Mouse (Mus musculus): Measurements from ENCODE around the gene Slc38a9. TPM values are rescaled to one million over a fixed set of nuclear protein-coding genes. Genes with fewer than 3 reads are reported as not detected.

Slc38a9 gene
- total RNA-seq, 4 experiments from 2014 or later, result 9.1 to 12.2 (median 10.8) TPM

DNA sequence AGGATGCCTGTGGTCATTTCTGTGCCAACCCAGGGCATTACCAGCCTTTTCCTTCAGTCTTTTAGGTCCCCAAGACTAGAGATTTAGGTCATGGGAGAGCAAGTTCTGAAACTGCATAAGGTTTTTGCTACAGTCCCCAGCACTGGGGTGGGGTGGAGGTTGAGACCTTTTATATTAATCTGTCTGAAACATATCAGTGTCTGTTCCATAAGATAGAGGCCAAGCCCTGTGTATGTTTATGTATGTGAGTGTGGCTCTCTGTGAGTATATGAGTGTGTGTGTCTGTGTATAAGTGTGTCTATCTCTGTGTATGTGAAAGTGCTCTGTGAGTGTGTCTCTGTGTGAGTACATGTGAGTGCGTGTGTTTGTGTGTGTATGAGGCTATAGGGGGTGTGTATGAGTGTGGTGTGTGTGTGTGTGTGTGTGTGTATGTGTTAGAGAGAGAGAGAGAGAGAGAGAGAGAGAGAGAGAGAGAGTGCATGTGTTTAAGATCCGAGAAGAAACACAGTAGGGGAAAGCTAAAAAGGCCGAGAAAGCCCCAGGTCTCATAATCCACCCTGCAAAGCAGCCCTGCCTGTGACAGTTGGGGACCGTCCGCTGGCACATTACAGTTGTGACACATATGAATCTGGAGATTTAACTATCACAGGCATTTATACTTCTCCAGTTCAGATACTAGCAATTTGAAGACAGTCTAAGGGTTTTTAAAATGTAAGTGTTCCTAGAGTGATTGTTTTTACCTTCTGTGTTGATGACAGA is 85.6 kb downstream of the Slc38a9 start:
- no peak for DNase-seq (ENCODE audit: low spot score)

DNA sequence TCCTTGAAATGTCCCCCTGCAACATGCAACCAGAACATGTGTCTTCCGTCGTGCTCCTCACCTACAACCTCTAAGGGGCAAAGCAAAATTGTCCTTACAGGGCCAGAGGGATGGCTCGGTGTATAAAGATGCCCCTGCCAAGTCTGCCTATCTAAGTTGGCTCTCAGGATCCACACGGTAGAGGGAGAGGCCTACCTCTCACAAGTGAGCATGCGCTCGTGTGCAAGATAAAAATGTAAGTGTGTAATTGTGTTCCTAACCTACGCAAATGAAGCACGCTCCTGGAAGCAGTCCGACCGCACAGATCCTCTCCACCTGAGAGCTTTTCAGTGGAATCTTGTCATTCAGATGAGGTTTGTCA is 86.1 kb downstream of the Slc38a9 start:
- no peak for DNase-seq (ENCODE audit: low spot score)

DNA sequence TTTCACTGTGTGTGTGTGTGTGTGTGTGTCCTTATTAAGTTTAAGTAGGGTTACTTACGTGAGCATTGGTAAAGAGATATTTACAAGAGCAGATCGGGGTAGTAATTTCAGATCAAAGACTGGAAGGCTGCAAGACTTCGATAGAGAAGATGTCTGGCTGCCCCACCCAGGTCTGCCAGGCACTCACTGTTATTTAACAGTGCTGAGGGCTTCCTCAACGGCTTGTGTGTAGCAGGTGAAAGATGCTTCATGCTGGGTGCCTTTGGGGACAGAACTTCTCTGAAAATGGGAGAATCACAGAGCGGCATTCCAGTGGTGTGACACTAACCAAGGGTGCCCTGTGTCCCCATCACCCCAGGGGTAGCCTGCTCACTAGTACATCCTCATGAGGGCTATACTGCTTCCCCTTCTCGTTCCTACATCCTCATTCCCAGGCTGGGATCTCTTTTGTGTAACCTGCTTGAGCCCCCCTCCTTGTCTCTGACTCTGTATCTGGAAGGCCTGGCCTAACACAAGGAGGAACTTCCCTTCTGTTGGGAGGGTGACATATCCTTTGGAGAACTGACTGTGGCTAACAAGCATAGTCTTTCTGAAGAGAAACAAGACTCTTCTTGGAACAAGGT is 87.4 kb downstream of the Slc38a9 start:
- no peak for DNase-seq (ENCODE audit: low spot score)

DNA sequence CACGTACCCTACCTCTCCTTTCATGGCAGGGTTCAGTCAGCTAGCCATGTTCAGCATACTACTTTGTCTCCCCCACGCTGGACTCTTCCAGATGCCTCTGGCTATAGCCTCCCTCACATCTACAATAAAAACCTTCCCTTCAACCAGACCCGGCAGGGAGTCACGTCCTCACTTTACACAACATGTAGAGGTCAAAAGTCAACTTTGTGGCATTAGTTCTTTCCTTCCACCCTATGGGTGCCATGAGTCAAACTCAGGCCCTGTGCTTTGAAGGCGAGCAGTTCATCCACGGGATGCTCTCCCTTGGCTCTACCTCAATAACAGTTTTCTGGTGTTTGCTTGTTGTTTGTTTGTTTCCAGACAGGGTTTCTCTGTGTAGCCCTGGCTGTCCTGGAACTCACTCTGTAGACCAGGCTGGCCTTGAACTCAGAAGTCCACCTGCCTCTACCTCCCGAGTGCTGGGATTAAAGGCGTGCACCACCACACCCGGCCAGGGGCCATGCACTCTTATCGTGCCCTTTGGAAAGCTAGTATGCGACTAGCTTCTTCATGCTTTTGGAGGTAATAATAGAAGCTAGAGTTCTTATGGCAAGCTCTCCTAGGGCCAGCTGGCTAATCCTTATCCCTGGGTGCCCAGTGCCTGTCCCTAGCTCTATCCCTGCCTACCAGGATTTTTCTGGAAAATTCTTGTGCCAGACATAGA is 88.4 kb downstream of the Slc38a9 start:
- no peak for DNase-seq (ENCODE audit: low spot score)

DNA sequence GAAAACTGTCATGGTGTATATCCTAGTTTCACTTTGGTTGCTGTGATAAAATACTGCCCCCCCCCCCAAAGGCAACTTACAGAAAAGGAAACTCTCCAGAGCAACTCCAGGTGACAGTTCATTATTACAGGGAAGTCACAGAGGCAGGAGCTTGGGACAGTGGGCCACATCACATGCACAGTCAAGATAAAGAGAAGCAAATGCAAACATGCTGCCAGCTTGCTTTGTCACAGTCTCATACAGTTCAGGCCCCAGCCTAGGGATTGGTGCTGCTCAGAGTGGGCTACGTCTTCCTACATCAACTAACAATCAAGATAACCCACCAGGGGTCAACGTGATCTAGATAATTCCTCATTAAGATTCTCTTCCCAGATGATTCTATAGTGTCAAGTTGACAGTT is 89.3 kb downstream of the Slc38a9 start:
- no peak for DNase-seq (ENCODE audit: low spot score)

DNA sequence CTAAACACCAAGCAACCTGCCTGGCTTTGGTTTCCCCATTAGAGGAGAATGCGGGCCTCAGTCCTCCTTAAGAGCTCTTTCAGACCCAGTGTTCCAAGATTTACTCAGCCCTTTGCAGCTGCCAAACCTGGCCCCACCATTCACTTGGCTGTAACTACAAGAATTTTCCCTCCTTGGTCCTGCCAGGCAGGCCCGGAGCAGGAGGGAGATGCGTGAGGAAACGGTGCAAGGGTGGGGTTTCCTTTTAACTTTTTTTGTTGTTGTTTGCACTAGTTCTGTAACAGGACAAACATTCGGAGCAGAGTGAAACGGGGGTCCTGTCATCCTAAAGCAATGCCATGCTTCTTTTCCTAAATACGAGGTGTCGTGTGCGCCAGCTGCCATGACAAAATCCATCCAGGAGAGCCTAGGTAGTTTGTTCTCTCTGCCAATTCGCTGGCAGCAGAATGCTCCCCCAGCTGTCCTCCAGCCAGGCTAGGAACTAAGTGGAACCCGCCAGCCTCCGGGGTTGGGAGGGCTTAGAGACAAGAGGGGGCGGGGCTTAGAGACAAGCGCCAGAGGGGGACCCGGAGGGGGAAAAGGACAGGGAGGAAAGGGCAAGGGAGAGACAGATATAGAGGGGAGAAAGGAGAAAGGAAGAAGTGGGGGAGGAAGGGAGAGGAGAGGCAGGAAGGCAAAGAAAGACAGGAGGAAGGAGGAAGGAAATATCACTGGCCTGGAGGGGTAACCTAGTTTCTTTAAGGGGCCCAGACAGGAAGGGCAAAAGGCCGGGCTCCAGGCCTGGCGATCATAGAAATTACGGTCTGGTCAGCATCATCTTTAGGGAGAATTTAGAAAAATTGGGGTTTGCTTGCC is 91.1 kb downstream of the Slc38a9 start:
- DNase-seq (ENCODE audit: low spot score), result peak; percentile 81

DNA sequence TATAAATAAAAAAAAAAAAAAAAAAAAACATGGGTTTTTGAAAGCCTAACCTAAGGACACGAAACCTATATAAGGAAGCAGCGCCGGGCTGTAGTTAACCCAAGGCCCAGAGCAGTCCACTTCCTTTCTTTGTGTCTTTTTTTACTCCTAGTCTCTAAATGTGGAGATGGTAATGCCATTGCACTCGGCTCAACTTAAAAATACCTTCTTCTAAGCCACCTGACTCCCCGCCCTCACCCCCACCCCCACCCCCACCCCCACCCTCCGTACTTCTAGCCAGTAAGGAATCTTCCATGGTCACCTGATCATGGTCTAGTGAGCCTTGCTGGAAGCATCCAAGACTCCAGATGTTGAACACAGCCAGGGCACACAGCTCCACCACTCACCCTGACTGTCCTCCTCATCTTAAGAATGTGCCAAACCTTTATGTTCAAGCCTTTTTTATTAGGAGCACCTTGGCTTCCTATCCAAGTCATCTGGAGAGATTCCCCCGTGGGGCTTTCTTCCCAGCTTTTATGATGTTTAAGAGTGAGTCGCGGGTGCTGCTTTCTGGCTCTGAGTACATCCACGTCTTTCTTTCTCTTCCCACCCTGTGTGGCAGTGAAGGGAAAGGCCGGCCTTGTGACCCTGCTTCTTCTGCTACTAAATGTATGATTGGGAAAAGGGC is 91.9 kb downstream of the Slc38a9 start:
- no peak for DNase-seq (ENCODE audit: low spot score)

DNA sequence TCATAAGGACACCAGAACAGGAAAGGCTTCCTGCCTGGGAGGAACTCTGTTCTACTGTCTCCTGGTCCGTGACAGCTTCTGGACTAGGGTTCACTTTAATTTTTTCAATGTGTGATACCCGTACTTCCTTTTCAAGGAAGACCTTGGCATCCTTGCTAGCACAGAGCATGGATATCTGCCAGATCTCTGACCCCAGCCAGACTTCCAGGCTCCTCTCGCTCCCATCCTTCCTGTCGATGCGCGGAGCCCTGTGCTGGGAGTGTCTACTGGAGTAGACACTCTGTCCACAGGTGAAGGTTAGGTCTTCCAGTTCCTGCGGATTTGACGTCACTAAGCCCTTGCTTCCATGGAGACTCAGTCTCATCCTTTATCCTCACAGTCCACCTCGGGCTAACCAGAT is 93.0 kb downstream of the Slc38a9 start:
- no peak for DNase-seq (ENCODE audit: low spot score)

DNA sequence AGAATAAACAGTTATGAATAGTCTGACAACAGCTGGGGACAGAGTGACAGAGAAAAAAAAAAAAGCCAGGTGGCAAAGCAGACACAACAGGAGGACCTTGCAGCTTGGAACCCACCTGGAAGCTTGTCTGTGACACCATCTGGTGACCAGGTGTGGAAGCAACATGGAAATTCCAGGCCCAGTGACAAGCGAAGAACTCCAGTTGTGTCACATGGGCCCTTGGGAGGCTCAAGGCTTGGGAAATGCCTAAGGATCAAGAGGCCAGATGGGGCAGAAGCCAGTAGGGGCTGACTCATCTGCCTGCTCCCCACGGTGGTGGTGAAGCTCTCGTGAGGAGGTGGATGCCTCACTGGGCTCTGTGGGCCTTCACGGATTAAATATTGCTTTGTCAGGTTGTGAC is 94.3 kb downstream of the Slc38a9 start:
- DNase-seq (ENCODE audit: low spot score), result no peak

DNA sequence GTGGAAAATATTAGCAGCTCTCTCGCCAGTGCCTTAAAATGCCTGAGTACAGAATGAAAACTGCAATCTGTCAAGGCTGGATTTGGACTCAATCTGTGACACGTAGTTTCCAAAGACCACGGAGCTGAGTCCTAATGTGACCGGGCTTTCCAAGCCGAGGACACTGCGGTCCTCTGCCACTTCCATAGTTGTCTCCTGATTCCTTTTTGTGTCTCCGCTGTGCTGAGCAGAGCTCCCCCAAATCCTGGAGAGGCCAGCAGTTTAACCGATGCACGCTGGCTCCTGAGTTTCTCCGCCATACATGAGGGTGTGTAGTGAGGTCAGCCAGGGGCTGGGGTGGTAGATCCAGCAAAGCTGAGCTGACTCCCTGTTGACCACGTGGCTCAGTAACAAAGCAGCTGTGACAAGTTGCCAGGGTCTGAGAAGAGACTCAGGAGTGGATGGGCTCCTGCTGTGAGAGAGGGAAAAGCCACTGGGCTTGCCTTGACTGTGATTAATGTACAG is 95.0 kb downstream of the Slc38a9 start:
- peak; percentile 66 for DNase-seq (ENCODE audit: low spot score)

DNA sequence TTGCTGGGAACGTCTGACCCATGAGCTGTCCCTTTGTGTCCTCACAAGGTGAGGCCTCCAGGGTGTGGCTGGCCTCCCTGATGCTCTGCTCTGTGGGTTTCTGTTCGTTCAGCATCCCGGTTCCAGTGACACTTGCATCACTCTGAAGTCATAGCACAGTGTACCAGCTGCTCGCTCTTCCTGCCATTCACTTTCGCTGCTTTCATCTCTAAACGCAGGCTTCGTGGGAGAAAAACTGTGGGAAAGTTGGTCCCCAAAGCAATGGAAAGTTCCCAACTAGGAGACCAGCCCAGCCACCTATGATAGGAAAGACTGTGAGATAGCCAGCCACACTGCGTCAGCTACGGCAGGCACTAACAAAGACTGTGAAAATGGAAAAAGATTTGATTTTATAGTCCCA is 96.8 kb downstream of the Slc38a9 start:
- DNase-seq (ENCODE audit: low spot score), result no peak

DNA sequence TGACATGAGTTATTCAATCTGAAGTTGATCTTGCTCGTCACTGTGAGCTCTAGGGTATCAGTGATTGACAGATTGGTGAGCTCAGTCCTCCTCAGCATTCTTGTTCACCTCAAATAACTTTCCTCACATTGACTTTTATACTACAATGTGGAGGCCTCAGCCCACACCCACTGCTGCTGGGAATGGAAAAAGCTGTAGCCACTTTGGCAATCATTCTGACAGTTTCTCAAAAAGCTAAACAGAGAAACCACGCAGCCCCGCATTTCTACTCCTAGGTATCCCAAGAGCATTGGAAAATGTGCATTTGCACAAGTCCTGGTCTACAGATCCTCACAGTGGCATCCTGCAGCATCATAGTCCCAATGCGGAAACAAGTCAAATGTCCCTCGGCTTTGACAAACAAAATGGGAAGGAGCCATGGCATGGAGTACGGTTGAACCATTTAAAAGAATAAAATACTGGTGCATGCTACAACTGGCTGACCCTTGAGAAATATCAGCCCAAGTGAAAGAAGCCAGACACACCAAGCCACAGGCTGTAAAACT is 98.1 kb downstream of the Slc38a9 start:
- DNase-seq (ENCODE audit: low spot score), result no peak

DNA sequence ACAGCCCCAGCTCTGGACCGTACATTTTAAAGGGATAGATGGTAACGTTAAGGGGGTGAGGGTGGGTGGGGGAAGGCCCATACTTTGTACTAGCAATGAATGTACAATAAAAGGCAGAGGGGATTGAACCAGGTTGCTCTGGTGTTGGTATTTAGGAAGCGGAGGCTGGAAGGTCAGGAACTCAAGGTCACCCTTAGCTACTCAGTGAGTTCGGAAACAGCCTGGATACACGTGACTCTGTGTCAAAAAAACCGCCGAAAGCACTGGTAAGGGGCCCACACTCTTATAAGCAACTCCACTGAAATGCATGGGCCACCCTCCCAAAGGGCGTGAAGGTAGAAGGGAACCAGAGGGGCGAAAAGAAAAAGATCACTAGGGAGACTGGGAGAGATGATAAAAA is 98.8 kb downstream of the Slc38a9 start:
- DNase-seq (ENCODE audit: low spot score), result no peak

DNA sequence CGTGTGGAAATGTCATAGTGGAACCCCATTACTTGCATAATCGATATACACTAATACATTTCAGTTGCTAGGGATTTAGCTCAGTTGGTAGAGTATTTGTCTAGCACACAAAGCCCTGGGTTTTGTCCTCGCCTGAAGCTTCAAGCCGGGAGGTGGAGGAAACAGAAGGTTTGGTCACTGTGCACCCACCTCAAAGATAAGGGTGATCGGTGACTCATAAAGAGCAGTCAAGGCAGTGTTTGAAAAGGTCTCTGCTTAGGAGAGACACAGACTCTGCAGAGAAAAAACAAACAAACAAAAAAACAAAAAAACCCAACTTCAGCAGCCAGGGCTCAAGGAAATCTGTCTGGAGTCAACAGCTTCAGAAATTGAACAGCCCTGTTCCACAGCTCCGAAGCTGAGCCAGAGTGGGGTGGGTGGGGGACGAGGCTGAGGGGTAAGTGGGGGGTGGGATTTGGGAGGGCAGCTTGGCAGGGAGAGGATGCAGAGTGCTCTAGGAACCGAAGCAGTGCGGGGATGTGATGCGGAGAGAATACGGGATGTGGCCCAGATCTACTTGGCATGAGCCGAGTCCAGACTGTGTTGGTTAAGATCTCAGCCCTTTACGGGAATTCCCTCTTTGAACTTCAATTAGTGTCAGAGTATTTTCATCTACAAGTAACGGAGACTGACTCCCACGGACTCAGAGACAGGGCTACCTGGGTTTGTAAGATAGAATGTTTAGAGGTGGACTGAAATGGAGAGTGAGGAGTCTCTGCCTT is 99.4 kb downstream of the Slc38a9 start:
- no peak for DNase-seq (ENCODE audit: low spot score)

DNA sequence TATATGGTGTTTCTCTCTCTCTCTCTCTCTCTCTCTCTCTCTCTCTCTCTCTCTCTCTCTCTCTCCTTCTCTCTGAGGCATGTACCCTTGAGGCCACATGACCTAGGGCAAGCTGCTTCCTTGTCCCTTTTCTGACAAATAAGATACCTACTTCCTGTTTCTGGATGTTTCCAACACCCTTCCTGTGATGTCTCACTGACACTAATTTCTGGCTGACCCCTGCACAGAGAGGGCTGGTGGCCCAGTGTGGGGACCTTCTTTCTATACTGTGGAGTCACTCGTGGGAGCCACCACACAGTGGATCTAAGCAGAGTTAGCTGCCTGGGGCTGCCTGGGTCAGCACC is 100.0 kb downstream of the Slc38a9 start:
- no peak for DNase-seq (ENCODE audit: low spot score)

DNA sequence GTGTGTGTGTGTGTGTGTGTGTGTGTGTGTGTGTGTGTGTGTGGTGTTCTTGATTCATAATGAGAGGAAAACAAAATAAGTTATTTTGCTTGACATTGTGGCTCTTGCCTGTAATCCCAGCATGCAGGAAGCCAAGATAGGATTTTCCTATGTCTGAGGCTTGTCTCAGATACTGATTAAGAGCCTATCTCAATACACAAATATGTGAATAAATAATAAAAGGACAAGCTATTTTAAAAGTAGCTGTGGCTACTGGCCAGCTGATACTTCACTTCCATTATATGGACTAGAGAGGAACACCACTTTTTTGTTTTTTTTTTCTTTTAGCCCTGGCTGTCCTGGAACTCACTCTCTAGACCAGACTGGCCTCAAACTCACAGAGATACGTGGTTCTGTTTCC is 101.2 kb downstream of the Slc38a9 start:
- DNase-seq (ENCODE audit: low spot score), result no peak

DNA sequence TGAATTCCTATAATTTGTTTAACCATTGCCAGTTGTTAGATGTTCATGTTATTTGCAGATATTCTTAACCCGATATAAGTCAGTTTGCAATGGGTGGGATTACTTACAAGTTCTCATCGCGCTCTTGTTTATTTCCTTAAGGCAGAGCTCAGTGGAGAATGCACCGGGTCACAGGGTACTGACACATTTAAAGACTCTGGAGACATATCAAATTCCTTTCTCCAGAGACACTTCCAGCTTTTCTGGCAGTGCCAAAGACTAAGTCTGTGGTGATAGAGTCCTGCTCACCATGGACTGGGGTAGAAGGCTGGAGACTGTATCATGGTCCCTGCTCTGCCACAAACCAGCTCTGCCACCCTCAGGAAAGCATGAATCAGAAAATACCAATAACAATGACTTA is 102.0 kb downstream of the Slc38a9 start:
- no peak for DNase-seq (ENCODE audit: low spot score)

DNA sequence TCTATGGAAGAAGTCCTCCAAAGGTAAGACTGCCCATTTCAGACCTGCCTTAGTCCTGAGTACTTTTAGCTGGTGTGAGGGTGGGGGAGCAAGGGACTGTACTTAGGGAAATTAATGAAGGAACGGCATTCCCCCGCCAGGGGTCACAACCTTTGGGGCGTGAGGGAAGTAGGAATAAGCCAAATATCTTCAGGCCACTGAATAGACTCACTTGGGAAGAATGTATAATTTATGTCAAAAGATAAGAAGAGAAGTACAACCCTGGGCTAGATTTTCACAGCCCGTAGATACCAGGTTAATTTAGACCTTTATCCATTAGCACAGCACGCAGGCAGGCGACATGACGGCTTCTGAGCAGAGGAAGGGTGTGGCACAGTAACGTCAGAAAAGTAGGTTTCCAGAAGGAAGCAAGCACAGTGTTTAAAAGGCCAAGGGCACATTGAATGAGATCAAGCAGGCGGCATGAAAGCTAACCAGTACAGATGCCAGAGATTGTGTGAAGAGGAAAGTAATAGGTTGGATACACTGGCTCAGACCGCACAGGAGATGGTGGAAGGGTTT is 103.1 kb downstream of the Slc38a9 start:
- DNase-seq (ENCODE audit: low spot score), result no peak

DNA sequence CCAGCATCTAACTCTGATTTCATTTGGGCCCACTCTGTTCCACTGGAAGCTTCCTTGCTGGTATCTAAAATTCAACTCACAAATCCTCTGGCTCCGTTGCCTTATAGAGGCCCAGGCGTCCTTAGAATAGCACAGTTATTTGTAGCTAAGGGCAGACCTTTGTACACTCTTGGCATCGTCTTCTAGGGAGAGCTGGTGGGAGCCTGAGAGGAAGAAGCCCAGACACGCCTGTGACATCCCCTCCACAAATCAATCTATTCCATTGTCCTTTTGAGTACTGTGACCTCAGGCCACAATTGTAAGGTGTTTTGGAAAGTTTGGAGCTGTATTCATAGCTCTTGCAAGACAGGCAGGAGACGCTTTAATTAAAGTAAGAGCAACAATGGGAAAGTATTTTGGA is 104.0 kb downstream of the Slc38a9 start:
- peak; percentile 80 for DNase-seq (ENCODE audit: low spot score)

DNA sequence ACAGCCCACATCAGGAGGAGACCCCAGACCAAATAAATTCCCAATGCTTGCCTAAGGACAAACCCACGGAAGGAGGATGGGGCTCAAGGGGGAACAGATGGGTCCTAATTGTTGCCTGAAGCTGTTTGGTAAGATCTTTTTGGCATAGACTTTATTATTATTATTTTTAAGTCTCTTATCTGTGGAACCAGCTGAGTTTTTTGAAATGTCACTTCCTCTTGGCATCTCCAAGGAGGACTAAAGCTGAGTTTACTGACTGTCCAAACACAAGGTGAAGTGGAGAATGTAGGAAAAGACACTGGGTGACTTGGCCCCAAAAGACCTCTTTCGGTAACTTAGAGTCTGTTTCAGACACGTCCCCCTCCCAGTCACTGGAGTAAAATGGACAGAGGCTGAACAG is 105.1 kb downstream of the Slc38a9 start:
- no peak for DNase-seq (ENCODE audit: low spot score)

Data from heart, adult 8-10 months (tissue).